Mouse (Mus musculus): Measurements from ENCODE around the gene Repin1.

DNA sequence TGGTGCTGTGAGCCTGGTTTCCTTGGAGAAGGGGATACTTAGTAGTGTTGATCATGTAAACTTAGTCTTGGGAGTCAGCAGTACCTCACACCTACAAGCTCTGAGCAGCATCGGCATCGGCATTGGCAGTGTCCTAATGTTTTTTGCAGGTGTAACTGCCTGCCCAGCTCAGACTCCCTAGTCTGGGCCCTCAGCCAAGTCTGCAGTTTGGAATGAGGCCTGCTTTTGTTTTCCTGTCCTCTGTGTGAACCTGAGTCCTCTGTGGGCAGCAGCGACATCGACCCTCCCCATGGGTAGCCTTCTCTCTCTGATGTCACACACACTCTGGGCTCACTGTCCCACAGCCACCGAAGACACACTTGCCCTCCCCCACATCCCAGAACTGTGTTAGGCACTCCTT, 27.4 kb upstream of the Repin1 start:
- TF ChIP-seq POLR2A (IDR thresholded peaks at IDR 0.05; ENCODE audit: extremely low read depth, insufficient read depth, low read length) (no peak), CTCF (IDR thresholded peaks at IDR 0.05; ENCODE audit: extremely low read depth, insufficient read depth, low read length) (no peak)
